Mouse (Mus musculus) liver, embryonic 16.5 days (tissue): Measurements from ENCODE around the gene Ntm. TPM values are rescaled to one million over a fixed set of nuclear protein-coding genes. Genes with fewer than 3 reads are reported as not detected.

Experiments used
- ATAC-seq: fragments of 200-750 bp; cut with Nextera tagmentation; 2 replicates; pipeline ENCODE4 v1.8.0; 2017; ENCODE audit warnings: low read depth, mild to moderate bottlenecking, moderate number of reproducible peaks, moderate library complexity
- H3K27ac ChIP-seq: fragments of 300-500 bp; sonication (generic); 2 replicates; pipeline ENCODE4 v1.5.1; 2014; ENCODE audit warnings: mild to moderate bottlenecking, low read length
- H3K27me3 ChIP-seq: fragments of 300-500 bp; sonication (generic); 2 replicates; pipeline ENCODE4 v1.6.1; 2014; ENCODE audit warnings: low read depth, low read length, mixed read lengths; ENCODE audit not compliant: control insufficient read depth, insufficient read depth
- H3K36me3 ChIP-seq: fragments of 300-500 bp; sonication (generic); 2 replicates; pipeline ENCODE4 v1.6.1; 2014; ENCODE audit warnings: mild to moderate bottlenecking; ENCODE audit not compliant: control insufficient read depth, insufficient read depth
- H3K4me1 ChIP-seq: fragments of 300-500 bp; sonication (generic); 2 replicates; pipeline ENCODE4 v1.6.1; 2014; ENCODE audit warnings: low read depth, low read length, mixed read lengths; ENCODE audit not compliant: control insufficient read depth
- H3K4me2 ChIP-seq: fragments of 300-500 bp; sonication (generic); 2 replicates; pipeline ENCODE4 v1.6.1; 2014; ENCODE audit warnings: low read depth, low read length, mixed read lengths
- H3K4me3 ChIP-seq: fragments of 300-500 bp; sonication (generic); 2 replicates; pipeline ENCODE4 v1.5.1; 2014; ENCODE audit warnings: low read depth, mild to moderate bottlenecking, low read length
- H3K9ac ChIP-seq: fragments of 300-500 bp; sonication (generic); 2 replicates; pipeline ENCODE4 v1.6.1; 2014; ENCODE audit warnings: low read depth, low read length
- H3K9me3 ChIP-seq: fragments of 300-500 bp; sonication (generic); replicated peaks from 2 replicates; pipeline ENCODE4 v1.6.1; 2016; ENCODE audit warnings: low read length; ENCODE audit not compliant: control insufficient read depth
- WGBS: fragments of 180-500 bp; shearing (Covaris S2); extraction: QIAGEN DNeasy Blood & Tissue Kit; methylation state at CpG from one replicate; pipeline ENCODE4 v1.1.7; 2014; ENCODE audit not compliant: insufficient replicate concordance; 5-methylcytosine and 5-hydroxymethylcytosine counted together
- polyA plus RNA-seq: library from polyadenylated mRNA; unstranded; fragments of >200 nt; fragmentation: Nextera tagmentation; extraction: Ambion mirVana; gene quantifications from 2 replicates; pipeline ENCODE4 v1.2.1, GENCODE M21; 2015

The Ntm gene
- polyA plus RNA-seq, 1 experiment from 2014 or later, result 0.33 TPM

- no peak for ATAC-seq
- Histone ChIP-seq H3K4me3 (no peak overlapping the region), H3K9ac (no peak overlapping the region), H3K9me3 (no peaks in the 10 kb centered on the region), H3K4me2 (no peak overlapping the region), H3K36me3 (no peaks in the 10 kb centered on the region), H3K27me3 (no peaks in the 10 kb centered on the region), H3K27ac (no peak overlapping the region), H3K4me1 (no peaks in the 10 kb centered on the region)
- WGBS, result 31% methylated on average over 4 of the region's 4 CpGs
Measured at GRCm38 (mm10) chr9:29036058-29036457, 926.9 kb downstream of the Ntm start.

DNA sequence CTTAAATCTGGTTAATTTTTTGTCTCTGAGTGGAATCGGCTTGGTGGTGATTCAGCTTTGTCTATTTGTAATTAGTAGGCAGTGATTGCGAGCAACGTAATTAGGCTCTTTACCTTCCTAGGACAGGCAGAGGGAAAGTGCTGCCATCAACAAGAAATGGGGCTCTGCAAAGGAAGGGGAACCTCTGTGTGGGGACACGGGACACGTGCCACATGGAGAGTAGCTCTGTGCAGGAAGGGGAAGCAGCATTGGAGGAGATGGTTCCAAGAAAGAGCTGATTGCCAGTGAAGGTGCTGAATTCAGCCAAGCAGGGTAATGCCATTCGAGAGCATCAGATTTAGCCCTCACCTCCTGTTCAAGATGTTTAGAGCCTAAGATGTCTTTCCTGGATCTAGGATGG lies 936.5 kb downstream of the Ntm start:
- Histone ChIP-seq H3K36me3 (no peaks in the 10 kb centered on the region), H3K9me3 (no peaks in the 10 kb centered on the region), H3K4me1 (no peaks in the 10 kb centered on the region), H3K9ac (no peak overlapping the region), H3K27me3 (no peaks in the 10 kb centered on the region), H3K4me2 (no peak overlapping the region), H3K4me3 (no peak overlapping the region), H3K27ac (no peak overlapping the region)
- WGBS, result 57% methylated on average over 6 of the region's 6 CpGs
- no peak for ATAC-seq

GRCm38 (mm10) chr9:29025603-29026002 lies 937.3 kb downstream of the Ntm start:
- ATAC-seq, result no peak
- Histone ChIP-seq H3K27me3 (no peaks in the 10 kb centered on the region), H3K27ac (no peak overlapping the region), H3K4me3 (no peak overlapping the region), H3K4me2 (no peak overlapping the region), H3K36me3 (no peaks in the 10 kb centered on the region), H3K9me3 (no peaks in the 10 kb centered on the region), H3K4me1 (no peaks in the 10 kb centered on the region), H3K9ac (no peak overlapping the region)
- 51% methylated on average over 4 of the region's 4 CpGs for WGBS

GRCm38 (mm10) chr9:29025104-29025503 lies 937.8 kb downstream of the Ntm start:
- no peak overlapping the region for H3K27ac ChIP-seq
- H3K4me1 ChIP-seq, result no peaks in the 10 kb centered on the region
- no peak overlapping the region for H3K4me3 ChIP-seq
- no peaks in the 10 kb centered on the region for H3K9me3 ChIP-seq
- H3K27me3 ChIP-seq, result no peaks in the 10 kb centered on the region
- H3K9ac ChIP-seq, result no peak overlapping the region
- ATAC-seq, result no peak
- WGBS, result 12% methylated on average over 1 of the region's 1 CpGs
- no peaks in the 10 kb centered on the region for H3K36me3 ChIP-seq
- no peak overlapping the region for H3K4me2 ChIP-seq

- no peaks in the 10 kb centered on the region for H3K36me3 ChIP-seq
- H3K4me2 ChIP-seq, result no peak overlapping the region
- H3K9ac ChIP-seq, result no peak overlapping the region
- no peak overlapping the region for H3K4me3 ChIP-seq
- H3K27ac ChIP-seq, result no peak overlapping the region
- H3K9me3 ChIP-seq, result no peaks in the 10 kb centered on the region
- no peaks in the 10 kb centered on the region for H3K4me1 ChIP-seq
- WGBS, result 59% methylated on average over 3 of the region's 3 CpGs
- H3K27me3 ChIP-seq, result no peaks in the 10 kb centered on the region
- ATAC-seq, result no peak
Measured at GRCm38 (mm10) chr9:29016879-29017278, 946.1 kb downstream of the Ntm start.

- Histone ChIP-seq H3K4me1 (no peaks in the 10 kb centered on the region), H3K4me2 (no peak overlapping the region), H3K36me3 (no peaks in the 10 kb centered on the region), H3K27ac (no peak overlapping the region), H3K9me3 (no peaks in the 10 kb centered on the region), H3K9ac (no peak overlapping the region), H3K27me3 (no peaks in the 10 kb centered on the region), H3K4me3 (no peak overlapping the region)
- no peak for ATAC-seq
- 70% methylated on average over 17 of the region's 17 CpGs for WGBS
Measured at GRCm38 (mm10) chr9:29013881-29014280, 949.1 kb downstream of the Ntm start.

DNA sequence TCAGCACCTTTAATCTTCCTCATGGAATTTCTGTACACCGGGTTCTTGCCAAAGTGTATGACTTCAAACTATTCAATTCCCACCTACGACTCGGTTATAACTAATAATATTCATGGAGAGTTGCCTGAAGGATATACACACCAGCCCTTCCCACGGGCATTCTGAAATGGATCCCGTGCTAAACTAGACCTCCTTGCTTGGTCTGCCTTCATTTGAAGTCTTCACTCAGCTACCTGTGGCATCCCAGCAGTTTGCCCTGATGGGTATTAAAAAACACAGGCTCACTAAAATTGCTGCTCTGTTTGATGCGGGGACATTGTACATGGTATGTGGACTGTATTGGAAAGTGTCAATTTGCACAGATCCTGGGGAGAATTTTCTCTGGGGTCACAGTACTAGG lies 950.4 kb downstream of the Ntm start:
- Histone ChIP-seq H3K27me3 (no peaks in the 10 kb centered on the region), H3K36me3 (no peaks in the 10 kb centered on the region), H3K9me3 (no peaks in the 10 kb centered on the region), H3K27ac (no peak overlapping the region), H3K4me3 (no peak overlapping the region), H3K9ac (no peak overlapping the region), H3K4me2 (no peak overlapping the region), H3K4me1 (no peaks in the 10 kb centered on the region)
- 72% methylated on average over 6 of the region's 6 CpGs for WGBS
- ATAC-seq, result no peak

GRCm38 (mm10) chr9:29011476-29011875 lies 951.5 kb downstream of the Ntm start:
- H3K9ac ChIP-seq, result no peak overlapping the region
- ATAC-seq, result no peak
- H3K27ac ChIP-seq, result no peak overlapping the region
- H3K4me3 ChIP-seq, result no peak overlapping the region
- H3K36me3 ChIP-seq, result no peaks in the 10 kb centered on the region
- no peak overlapping the region for H3K4me2 ChIP-seq
- no peaks in the 10 kb centered on the region for H3K27me3 ChIP-seq
- H3K9me3 ChIP-seq, result no peaks in the 10 kb centered on the region
- H3K4me1 ChIP-seq, result no peaks in the 10 kb centered on the region
- WGBS, result 38% methylated on average over 3 of the region's 3 CpGs

DNA sequence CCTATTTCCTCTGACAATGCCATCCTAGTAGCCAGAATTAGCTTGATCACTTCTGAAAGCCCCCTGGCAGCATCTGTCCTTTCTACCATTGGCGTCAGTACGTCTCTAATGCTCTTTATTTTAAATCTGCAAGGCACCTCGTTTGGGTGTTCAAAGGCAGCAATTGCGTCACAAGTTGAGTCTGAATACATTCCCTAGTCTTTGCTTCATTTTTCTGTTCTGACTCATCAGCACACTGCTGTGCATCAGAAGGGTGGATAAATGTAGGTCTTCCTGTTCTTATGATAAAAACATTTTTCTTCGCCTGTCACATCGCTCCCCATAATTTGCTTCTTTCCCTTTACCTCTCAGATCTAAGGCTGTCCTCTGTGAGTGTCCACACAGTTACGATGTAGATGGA lies 958.4 kb downstream of the Ntm start:
- 64% methylated on average over 7 of the region's 7 CpGs for WGBS
- H3K9me3 ChIP-seq, result no peaks in the 10 kb centered on the region
- H3K36me3 ChIP-seq, result no peaks in the 10 kb centered on the region
- no peaks in the 10 kb centered on the region for H3K27me3 ChIP-seq
- H3K9ac ChIP-seq, result no peak overlapping the region
- H3K4me1 ChIP-seq, result no peaks in the 10 kb centered on the region
- H3K4me3 ChIP-seq, result no peak overlapping the region
- no peak for ATAC-seq
- no peak overlapping the region for H3K27ac ChIP-seq
- H3K4me2 ChIP-seq, result no peak overlapping the region

- Histone ChIP-seq H3K4me3 (no peak overlapping the region), H3K36me3 (no peaks in the 10 kb centered on the region), H3K4me2 (no peak overlapping the region), H3K9ac (no peak overlapping the region), H3K27ac (no peak overlapping the region), H3K4me1 (no peaks in the 10 kb centered on the region), H3K27me3 (no peaks in the 10 kb centered on the region), H3K9me3 (no peaks in the 10 kb centered on the region)
- 32% methylated on average over 4 of the region's 4 CpGs for WGBS
- no peak for ATAC-seq
Measured at GRCm38 (mm10) chr9:28999951-29000351, 963.0 kb downstream of the Ntm start.
